Mouse (Mus musculus) cerebral cortex, adult 2 months (tissue): Measurements from ENCODE around the gene Pknox1.

Experiments
- WGBS: fragments of 180-500 bp; shearing (Covaris S2); methylation state at CpG from one replicate; pipeline ENCODE4 v1.1.7; 2018; 5-methylcytosine and 5-hydroxymethylcytosine counted together

Pknox1 gene

DNA sequence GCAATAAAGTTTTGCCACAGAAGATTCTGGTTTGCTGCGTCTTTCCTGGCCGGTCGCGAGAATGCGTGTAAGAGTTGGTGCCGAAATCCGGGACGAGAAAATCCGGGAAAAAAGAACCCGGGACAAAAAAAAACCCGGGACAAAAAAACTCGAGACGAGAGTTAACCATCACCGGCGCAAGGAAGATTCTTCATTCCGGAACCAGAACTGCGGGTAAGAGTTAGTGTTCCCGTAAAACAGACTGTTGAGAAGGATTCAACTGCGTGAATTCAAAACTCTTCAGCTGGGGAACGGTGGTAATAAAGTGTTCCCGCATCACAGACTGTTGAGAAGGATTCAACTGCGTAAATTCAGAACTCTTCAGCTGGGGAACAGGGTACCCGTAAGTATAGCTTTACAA lies 11.9 kb upstream of the Pknox1 start:
- WGBS = 98% methylated on average over 23 of the region's 23 CpGs

DNA sequence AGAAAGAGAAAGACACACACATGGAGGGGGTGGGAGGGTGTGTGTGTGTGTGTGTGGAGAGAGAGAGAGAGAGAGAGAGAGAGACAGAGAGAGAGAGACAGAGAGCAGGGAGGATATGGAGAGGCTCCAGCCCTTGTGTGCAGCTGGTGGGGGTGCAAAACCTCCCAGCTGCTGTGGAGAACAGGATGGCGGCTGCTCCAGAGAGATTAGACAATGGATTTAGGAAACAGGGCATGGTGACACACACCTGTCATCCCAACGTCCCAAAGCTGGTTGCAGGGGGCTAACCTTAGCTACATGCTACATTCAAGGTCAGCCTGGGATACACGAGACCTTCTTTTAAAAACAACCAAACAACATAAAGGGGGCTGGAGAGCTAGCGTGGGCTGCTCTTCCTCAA lies 8.3 kb upstream of the Pknox1 start:
- 80% methylated on average over 4 of the region's 4 CpGs for WGBS

DNA sequence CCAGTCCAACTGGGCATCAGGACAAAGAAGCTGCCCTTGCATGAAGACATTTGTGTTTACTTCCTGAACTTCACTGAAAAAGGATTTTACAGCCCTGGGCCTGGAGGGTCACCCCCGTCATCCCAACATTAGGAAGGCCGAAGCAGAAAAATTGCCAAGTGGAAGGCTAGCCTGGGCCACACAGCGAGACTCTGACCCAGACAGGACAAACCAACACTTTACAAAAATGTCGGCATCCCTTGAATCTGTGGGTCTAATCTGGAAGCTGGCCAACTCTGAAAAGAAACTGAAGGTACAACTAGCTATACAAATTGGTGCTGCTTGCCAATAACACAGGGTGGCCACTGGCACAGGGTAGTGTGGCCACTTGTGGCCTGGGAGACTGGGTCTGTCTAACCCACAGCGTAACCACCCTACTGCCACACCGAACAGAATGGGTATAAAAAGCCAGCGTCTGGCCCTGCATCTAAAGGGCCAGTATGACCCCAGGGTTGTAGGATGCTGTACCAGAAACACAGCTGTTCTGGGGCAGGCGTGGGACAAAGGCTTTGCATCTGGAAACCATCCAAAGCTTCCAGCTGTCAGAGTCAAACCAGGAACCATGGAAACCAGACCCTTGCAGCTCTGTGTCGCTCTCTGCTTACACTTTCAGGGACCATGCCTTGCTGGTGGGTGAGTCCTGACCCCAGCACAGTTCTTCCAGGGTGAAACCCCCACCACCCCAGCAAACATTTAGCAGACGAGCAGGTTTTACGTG lies 7.2 kb upstream of the Pknox1 start:
- WGBS = 61% methylated on average over 11 of the region's 11 CpGs

DNA sequence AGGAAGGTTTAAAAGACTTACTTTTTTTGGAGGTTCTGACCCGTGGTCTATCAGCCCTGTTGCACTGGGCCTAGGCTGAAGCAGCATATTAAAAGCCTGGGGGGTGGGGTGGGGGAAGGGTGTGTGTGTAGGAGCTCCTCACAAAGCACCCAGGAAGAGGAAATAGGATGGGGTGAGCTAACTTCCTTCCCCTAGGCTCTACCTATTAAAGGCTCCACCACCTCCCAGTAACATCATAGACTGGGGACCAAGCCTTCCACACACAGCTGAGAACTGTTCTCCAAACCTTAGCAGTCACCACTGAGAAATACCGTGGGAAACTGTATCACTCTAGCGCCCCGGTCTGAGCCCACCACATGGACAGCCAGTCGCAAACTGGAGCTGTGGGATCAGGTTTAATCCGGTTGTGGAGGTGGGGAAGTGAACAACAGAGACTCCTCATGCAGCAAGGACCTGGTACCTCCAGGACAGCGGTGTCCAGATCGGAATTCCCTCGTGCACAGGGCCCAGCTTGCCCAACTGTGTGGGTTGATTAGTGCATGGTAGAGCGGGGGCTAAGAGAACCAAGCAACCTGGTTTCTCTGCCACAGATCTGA lies 6.5 kb upstream of the Pknox1 start:
- 84% methylated on average over 10 of the region's 10 CpGs for WGBS

DNA sequence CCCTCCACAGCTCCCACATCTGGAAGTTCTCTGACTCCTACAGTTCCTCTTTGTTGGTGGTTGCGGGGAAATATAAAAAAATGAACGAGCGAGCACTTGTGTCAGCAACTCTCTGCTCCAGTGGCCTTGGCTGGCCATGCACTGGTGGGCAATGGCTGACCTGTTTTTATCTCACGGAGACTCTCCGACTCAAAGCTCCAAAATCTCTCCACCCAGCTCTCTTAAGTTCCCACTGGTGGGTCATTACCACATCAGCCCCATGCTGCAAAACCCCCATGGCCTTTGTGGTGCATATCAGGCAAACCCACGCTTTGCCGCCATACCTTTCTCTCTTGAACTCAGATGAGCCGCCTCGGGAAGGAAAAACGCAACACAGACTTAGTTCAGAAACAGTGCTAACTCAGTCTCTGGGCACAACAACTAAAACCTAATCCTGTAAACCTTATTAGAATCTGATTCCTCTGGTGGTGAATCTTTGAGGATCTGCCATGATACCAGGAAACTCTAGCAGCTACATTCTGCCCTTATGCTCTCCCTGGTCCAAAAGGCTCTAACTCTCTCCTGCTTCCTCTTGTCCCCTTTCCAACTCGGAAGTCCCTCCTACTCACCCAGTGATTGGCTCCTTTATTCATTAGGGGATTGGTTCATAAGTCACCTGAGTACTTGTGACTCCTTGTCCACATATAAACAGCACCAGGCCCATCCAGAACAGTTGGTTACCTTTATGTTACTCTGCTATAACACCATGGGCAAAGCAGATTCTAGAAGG lies 5.3 kb upstream of the Pknox1 start:
- WGBS = 90% methylated on average over 11 of the region's 11 CpGs

DNA sequence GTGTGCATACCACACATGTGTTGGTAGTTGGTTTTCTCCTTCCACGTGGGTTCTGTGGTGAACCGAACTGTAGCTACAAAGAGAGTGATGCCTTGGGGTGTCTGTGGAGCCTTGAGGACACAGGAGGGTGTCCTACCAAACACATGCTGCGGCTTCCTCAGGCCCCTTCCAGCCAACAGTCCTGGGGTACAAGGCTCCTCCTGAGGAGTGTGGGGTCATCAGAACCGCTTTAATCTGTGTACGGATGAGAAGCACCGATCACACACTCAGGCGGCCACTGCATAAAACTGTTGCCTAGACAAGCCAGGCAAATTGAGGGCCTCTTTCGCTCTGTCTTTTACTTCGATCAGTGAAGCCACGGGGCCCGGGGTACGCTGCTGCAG lies 911 bp upstream of the Pknox1 start:
- WGBS = 7% methylated on average over 12 of the region's 12 CpGs

DNA sequence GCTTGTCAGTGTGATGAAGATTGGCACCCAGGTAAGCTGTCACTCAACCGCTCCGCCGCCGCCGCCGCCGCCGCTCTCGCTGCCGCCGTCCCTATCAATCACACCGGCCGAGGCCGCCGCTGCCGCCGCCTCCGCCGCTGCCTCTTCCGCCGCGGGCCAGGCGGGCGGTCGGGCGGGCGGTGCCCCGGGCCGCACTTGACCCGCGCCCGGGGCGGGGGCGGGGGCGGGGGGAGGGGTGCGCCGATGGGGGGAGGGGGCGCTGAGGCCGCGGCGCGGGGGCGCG lies 265 bp downstream of the Pknox1 start:
- under 1% methylated on average over 36 of the region's 44 CpGs for WGBS

DNA sequence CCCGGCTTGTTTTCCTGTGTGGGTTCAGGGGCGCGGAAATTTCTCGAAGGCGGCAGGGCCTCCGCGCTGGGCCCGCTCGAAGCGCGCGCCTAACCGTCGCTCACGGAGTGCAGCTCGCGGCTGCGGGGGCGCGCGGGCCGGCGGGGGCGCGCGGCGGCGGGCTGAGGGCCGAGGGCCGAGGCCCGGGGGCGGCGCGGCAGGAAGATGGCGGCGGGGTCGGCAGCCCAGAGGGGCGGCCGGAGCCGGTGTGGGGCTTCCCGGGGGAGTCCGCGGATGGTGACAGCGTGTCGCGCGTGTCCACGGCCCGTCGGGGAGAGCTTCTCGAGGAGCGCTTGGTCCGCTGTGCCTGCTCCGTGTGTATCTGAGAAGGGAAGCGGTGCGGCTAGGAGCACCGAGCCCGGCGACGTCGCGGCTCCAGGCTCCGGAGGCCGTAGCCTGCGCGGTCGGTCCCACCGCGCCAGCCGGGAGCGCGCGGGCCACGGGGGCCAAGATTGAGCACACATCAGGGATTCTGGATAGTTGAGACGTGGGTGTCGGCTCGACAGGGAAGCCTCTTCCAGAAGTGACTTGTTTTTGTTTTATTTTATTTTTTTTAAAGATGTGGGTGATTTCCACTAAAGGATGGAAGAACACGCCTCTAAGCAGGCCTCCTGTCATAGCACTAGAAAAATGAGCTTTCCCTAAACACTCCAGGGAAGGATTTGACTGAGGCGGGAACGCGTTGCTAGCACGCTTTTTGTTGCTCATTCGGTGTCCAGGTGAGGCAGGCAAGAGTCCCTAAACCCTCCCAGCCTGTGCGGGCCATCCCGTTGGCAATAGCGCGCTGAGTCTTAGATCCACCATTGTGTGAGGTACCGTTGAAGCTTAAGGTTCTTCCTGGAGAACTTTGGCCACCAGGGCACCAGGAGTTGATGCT lies 865 bp downstream of the Pknox1 start:
- WGBS = 1% methylated on average over 82 of the region's 88 CpGs

DNA sequence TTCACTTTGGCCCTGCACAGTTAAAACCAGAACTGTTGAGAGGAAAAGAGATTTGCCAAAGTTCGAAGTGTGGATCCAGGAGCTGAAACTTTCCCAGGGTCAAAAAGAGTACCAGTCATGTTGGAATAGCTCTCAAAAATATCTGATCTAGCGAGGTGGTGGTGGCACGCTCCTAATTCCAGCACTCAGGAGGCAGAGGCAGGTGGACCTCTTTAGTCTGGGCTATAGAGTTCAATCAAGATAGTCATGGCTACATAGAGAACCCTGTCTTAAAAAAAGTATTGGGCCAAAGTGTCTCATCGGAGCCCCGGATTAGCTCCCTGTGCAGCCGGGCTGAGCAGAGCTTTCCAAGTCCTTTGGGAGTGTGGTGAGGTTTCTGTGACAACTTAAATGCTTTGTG lies 1.7 kb downstream of the Pknox1 start:
- 53% methylated on average over 6 of the region's 6 CpGs for WGBS

DNA sequence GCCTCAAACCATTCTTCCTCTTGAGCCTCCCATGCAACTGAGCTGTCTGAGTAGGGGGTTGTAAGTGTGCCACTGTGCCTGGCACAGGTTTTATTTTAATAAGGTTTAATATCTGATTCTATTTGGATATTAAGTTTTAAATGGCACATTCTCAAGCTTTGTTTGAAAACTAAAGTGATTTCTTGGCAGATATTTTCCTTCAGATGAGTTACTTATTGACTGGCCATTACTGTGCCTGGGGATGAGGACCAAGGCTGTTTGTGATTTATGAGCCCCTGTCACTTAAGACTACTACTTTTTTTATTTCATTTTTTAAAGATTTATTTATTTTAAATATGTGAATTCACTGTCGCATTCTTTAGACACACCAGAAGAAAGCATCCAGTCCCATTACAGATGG lies 5.2 kb downstream of the Pknox1 start:
- 74% methylated on average over 1 of the region's 1 CpGs for WGBS

DNA sequence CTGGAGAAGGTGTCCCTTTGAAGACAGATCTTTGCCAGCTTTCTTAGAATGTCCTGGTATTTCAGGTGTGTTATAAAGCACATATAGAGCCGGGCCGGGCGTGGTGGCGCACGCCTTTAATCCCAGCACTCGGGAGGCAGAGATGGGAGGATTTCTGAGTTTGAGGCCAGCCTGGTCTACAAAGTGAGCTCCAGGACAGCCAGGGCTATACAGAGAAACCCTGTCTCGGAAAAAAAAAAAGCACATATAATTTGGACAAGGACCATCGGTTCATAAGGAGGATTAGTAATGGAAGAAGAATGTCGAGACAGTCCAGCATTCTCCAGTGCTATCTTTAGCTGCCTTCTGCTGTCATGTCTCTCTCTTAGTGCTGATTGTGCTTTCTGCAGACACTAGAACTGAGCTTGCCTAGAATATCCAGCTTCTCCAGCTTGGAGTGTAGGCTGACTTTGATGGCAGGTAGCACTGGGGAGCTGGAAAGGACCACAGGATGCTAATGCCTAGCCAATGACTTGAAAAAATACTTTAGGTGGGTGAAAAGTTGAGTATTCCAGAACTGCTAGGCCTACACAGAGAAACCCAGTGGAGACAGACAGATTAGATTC lies 5.9 kb downstream of the Pknox1 start:
- WGBS = 61% methylated on average over 9 of the region's 9 CpGs

DNA sequence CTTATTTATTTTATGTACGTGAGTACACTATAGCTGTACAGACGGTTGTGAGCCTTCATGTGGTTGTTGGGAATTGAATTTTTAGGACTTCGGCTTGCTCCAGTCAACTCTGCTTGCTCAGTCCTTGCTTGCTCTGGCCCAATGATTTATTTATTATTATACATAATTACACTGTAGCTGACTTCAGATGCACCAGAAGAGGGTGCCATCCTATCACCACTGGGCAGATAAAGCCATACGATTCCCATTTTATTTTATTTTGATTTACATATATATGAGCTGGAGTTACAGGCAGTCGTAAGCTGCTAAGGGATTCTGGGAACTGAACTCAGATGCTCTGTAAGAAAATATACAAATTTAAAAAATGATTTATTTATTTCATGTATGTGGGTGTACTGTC lies 7.2 kb downstream of the Pknox1 start:
- 62% methylated on average over 5 of the region's 5 CpGs for WGBS

DNA sequence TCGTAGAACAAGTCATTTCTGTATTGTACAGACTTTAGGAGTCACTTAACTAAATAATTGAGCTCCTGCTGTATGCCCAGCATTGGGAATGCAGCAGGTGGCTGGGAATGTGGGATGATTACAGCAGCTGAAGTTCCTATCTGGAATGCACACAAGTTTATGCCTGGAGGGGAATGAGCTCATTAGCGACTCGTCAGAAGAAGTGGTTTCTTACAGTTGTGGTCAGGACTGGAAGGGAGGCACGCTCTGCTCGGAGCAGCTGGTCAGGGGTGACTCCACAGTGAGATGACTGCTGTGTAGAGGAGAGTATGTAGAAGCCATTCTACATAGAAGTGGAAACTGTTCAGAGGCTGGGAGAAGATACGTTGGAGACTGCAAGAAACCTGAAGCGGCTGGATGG lies 10.1 kb downstream of the Pknox1 start:
- whole genome bisulfite sequencing = 85% methylated on average over 7 of the region's 7 CpGs

DNA sequence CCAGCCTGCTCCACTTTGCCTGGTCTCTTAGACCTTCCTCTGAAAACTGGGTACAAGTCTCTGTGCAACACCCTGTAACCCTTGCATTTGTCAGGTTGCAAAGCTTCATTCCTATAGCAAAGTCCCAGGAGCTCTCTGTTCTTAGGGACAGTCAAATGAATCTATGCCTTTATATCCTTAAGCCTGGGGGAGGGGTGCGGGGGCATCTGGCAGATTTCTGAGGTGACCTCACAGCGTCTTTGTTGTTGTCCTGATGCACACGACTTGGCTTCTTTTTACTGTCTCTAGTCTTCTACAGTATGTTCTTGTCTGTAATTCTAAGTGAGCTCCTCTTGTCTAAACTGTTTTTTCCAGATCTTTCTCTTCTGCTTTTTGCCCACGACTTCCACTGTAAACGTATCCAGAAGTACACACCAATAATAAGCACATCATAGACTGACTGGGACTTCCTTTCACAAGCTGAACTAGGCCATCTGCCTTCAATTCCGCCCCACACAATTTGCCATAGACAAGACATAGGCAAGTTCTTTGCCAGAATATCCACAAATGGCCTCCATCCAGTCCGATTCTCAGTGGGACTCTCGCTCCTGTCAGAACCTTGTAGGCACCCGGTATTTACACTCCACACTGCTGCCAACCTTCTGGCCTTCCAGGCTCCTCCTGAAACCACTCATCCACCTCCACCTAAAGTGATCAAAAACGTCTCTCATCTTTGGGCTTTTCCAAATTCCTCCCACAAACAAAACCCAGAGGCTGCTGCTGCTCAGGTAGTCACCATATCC lies 12.1 kb downstream of the Pknox1 start:
- WGBS = 50% methylated on average over 10 of the region's 10 CpGs

DNA sequence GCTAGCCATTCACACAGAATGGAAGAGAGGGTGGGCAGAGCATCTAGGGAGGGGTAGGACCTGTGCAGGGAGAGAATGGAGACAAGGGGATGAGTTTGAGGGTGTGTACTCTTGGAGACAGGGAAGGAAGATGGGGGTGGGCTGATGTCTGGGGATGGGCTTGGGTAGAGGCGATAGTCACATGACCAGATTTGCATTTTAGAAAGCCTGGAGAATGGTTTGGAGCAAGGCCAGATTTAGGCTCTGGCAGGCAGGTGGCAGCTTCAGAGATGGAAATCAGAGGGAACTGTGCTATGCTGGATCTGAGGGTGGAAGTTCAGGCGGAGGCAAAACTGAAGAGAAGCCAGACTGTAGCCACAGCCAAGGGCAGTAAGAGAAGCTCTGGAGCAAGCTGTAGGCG lies 15.8 kb downstream of the Pknox1 start:
- 27% methylated on average over 3 of the region's 3 CpGs for WGBS

DNA sequence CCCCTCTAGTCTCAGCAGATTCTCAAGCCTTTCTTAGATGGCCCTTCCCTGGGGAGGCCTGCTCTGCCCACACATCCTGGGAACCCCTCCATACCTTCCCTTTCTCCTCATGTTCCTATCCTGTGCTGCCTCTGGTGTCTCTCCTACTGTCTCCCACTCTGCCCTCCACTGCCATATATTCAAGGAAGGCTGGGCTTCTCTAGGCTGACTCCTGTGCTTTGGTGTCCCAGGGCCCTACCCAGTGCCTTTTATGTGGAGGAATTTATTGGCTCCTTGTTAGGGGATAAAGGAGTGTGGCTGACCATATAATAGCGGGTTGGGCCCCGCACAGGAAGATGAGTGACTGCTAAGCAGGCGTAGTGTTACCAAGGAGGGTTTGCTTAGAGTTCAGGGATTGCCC lies 18.7 kb downstream of the Pknox1 start:
- 87% methylated on average over 3 of the region's 3 CpGs for WGBS

DNA sequence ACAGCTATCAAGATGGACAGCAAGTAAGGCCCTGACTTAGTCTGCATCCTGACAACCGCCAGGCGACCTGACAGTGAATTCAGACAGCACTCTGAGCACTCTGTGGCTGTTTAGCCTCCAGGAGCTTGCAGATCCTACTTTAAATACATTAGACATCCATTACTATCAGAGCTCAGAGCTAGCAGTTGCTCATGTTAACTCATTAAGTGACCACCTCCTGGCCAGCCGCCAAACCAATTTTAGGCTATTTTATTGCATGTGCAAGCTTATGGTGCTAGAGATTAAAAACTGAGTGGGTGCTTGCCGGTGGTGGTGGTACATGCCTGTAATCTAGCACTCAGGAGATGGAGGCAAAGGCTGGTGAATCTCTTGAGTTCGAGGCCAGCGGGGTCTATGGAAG lies 19.2 kb downstream of the Pknox1 start:
- WGBS = 92% methylated on average over 6 of the region's 6 CpGs

DNA sequence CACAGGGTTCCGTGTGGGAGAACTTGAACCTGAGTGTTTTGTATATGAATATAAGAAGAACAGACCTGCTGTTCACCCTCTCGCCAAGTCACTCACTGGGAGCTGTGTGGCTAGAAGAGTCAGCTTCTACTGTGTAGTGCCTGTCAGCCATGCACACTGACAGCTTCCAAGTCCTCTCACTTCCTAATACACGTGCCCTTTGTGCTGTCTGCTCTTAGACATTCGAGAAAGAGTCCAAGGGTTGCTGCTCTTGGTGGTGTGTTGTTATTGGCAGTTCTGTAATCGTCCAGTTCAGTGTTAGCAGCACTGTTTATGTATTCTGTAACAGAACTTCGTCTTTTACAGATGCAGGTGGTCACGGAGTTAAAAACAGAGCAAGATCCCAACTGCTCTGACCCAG lies 23.6 kb downstream of the Pknox1 start:
- WGBS = 70% methylated on average over 7 of the region's 7 CpGs

DNA sequence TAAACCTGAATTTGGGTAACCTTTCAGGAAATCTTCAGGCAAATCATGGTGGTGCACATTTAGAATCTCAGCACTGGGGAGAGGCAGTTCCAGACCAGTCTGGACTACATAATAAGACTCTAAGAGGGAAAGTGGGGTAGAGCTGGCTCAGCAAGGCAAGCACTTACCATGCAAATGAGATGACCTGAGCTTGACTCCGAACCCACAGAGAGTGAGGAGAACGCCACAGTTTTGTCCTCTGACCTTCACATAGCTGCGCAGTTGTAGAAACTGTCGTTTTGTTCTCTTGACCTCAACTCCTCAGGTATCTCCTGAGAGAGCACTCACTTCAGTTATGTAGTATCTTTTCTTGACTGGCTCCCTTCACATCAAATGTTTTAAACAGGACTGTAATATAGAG lies 24.2 kb downstream of the Pknox1 start:
- WGBS = 91% methylated on average over 4 of the region's 4 CpGs

DNA sequence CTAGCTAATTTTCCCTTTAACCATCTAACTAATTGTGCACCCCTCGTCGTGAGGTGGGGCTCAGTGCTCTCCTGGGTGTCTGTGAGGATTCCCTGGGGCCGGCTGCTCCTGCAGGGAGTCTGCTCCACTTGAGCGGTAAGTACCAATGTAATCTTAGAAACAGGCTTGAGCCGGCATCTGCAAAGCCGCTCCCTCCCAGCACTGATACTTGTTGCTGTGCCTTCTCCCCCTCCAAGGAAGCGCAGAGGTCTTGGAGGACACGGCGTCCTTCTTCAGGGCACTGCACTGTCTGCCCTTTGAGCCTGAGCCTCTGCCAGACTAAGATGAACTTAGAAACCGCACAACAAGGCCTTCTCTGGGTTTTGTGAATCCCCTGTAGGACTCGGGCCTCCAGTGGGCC lies 26.3 kb downstream of the Pknox1 start:
- WGBS = 91% methylated on average over 11 of the region's 11 CpGs

DNA sequence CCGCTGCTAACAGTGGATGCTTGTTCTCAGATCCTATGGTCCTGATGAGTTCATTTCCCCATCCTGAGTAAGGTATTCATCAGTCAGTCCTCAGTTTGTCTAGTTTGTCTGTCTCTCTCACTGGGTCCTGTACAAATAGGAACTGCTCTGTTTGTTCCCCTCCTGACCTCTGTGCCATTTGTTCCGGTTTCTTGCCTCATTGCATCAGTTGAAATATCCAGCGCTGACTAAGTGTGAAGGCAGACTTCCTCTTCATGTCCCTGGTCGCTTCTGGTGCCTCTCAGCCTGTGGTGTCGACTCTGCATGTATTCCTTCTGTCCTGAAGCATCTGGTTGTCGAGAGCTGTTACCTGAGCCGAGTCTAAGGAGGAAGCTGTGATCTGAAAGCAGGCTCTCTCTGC lies 30.1 kb downstream of the Pknox1 start:
- 63% methylated on average over 7 of the region's 7 CpGs for WGBS
